Mouse (Mus musculus): ENCODE measurements around the gene Tbxa2r.

GRCm38 (mm10) chr10:81294442-81294841 is 34.1 kb upstream of the Tbxa2r start:
- no peak for TF ChIP-seq CTCF (IDR thresholded peaks at IDR 0.05; ENCODE audit: borderline replicate concordance, control insufficient read depth, extremely low read depth, insufficient read depth, low read length, poor library complexity)
- no peak for TF ChIP-seq POLR2A (IDR thresholded peaks at IDR 0.05; ENCODE audit: control insufficient read depth, extremely low read depth, insufficient read depth, low read length, poor library complexity)

All from thymus, adult 2 months (tissue).